Mouse (Mus musculus): Measurements from ENCODE around the gene Osgin1.

Gene Osgin1

DNA sequence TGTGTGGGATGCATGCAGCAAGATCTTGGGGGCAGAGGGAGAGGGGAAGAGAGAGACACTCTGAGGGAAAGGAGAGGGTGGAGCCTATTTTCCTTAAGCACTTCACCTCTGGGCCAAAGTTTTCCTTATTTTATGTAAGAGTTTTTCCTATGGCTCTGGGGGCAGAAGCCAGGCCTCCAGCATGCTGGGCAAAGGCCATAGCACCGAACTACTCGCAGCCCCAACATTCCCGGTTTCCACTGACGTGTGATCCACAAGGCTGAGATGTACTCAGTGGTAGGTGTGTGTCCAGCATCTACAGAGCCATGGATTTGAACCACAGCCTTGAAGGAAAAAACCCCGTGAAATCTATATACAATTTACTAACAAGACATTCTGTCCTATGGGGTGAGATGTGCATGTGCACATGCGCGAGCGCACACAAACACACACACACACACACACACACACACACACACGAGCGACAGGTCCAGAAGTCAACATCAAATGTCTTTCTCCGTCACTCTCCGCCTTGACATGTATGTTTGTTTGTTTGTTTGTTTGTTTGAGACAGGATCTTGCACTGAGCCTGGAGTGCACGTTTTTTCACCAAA lies at the start of gene Osgin1:
Gene Osgin1 (plus strand): TSS at position 543 of the 593 bp plus-strand sequence.
- DNase-seq (ENCODE audit: low read depth, low spot score) = no peak

- DNase-seq (ENCODE audit: low read depth, low spot score) = peak; percentile 74
Observed at GRCm38 (mm10) chr8:119384478-119384877, 49.4 kb upstream of the Osgin1 start.

- no peak for DNase-seq (ENCODE audit: low read depth, low spot score)
Observed at GRCm38 (mm10) chr8:119385854-119386253, 48.1 kb upstream of the Osgin1 start.

- DNase-seq (ENCODE audit: low read depth, low spot score) = no peak
Observed at GRCm38 (mm10) chr8:119386988-119387387, 46.9 kb upstream of the Osgin1 start.

DNA sequence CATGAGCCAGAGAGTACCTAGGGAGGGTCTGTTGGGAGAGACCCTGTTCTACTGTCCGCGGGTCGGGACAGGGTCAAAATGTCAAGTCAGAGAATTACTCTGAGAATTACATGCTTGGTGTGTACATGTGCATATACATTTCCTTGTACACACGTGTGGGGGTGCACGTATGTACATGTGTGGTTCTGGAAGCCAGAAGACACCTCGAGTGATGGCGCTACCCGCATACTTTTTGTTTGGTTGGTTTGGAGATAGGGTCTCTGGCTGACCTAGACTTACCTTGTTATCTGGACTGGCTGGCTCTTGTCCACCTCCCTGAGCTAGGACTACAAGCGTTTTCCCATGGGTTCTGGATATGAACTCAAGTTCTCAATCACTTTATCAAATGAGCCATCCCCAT lies 39.8 kb upstream of the Osgin1 start:
- no peak for DNase-seq (ENCODE audit: low read depth, low spot score)

- peak; percentile 92 for DNase-seq (ENCODE audit: low read depth, low spot score)
Observed at GRCm38 (mm10) chr8:119394524-119395026, 39.3 kb upstream of the Osgin1 start, which contains the start of gene Mlycd. Mlycd (plus strand) TSS chr8:119394878.

- peak; percentile 54 for DNase-seq (ENCODE audit: low read depth, low spot score)
Observed at GRCm38 (mm10) chr8:119395072-119395950, 38.6 kb upstream of the Osgin1 start.

DNA sequence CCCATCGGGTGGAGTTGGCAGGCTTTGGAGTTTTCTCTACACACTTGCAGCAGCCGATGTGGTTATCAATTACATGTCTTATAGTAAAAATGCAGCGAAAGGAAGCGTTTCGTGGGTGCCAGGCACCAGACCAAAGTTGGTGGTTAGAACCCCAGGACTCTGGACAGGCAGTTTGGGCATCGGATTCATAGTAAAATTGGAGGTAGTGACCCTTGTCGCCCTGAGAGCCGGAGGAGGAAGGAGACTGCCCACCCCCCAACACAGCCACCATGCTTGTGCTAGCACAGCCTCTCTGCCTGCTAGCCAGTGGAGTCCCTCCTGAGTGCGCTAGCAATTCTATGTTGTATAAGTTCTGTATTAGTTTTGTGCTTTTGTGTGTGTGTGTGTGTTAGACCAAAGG lies 35.4 kb upstream of the Osgin1 start:
- no peak for DNase-seq (ENCODE audit: low read depth, low spot score)

DNA sequence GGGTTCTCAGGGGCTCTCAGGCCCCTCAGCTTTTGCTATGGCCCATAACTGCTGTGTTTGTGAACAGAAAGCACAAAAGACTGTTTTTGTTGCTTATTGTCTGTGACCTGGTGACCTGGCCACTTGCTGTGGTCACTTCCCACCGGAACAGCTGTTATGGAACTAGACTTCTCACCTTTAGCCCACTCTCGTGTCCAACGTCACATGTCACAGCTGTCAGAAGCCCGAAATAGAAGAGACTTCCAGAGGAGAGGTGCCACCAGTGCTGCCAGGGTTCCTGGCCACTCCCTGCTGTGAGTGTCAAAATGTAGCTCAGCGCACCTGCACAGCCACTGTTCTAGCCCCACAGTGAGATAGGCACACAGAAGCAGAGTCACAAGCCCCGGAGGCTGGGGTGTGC lies 34.7 kb upstream of the Osgin1 start:
- DNase-seq (ENCODE audit: low read depth, low spot score) = no peak

DNA sequence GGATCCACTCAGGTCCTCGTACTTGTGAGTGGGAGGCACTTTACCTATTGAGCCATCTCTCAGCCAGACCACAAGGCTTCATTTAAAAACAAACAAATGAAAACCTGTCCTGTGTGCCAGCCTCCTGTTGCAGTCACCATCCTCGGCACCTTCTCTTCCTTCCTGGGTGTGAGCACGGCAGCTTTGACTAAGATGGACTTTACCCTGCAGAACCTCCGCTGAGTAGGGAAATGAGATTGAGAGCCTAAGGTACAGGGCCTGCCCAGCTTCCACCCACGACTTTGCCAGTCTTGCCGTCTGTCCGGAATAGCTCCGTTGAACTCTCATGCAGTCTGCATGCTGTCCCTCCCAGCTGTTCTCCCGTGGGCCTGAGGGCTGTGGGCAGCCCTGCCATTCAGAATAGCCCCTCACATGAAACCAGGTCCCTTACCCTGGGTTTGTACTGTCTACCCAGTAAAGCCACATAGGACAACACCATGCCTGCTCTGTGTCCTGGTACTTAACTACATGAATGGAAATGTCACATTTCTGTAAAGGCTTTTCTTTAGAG lies 33.7 kb upstream of the Osgin1 start:
- DNase-seq (ENCODE audit: low read depth, low spot score) = no peak

DNA sequence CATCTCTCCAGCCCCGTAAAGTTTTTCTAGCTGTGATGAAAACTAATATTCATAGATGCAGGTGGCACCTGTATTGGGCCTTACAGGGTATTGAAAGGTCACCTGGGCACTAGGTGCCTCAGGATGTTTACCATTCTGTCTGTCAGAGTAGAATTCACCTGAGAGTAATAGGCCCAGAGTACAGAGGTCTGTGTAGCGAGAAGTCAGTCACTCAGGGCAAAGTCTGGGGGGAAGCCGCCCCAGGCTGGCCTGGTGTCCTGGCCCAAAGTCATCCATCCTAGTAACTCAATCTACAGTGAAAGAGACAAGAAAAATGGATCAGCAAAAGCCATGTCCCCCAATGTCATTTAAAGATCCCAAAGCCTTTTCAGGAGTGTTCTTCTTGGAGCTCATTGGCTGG lies 33.0 kb upstream of the Osgin1 start:
- no peak for DNase-seq (ENCODE audit: low read depth, low spot score)

GRCm38 (mm10) chr8:119403912-119404311 lies 30.0 kb upstream of the Osgin1 start:
- DNase-seq (ENCODE audit: low read depth, low spot score) = no peak

DNA sequence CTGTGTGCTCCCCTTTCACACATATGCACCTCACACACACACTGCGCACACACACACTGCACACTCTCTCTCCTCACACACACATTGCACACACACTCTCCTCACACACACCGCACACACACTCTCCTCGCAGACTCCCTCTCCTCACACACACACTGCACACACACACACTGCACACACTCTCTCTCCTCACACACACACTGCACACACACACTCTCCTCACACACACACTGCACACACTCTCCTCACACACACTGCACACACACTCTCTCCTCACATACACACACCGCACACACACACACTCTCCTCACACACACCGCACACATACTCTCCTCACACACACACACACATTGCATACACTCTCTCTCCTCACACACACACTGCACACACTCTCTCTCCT lies 29.3 kb upstream of the Osgin1 start:
- no peak for DNase-seq (ENCODE audit: low read depth, low spot score)

GRCm38 (mm10) chr8:119408311-119408710 lies 25.6 kb upstream of the Osgin1 start:
- no peak for DNase-seq (ENCODE audit: low read depth, low spot score)

- DNase-seq (ENCODE audit: low read depth, low spot score) = no peak
Observed at GRCm38 (mm10) chr8:119412037-119412734, 21.7 kb upstream of the Osgin1 start.

DNA sequence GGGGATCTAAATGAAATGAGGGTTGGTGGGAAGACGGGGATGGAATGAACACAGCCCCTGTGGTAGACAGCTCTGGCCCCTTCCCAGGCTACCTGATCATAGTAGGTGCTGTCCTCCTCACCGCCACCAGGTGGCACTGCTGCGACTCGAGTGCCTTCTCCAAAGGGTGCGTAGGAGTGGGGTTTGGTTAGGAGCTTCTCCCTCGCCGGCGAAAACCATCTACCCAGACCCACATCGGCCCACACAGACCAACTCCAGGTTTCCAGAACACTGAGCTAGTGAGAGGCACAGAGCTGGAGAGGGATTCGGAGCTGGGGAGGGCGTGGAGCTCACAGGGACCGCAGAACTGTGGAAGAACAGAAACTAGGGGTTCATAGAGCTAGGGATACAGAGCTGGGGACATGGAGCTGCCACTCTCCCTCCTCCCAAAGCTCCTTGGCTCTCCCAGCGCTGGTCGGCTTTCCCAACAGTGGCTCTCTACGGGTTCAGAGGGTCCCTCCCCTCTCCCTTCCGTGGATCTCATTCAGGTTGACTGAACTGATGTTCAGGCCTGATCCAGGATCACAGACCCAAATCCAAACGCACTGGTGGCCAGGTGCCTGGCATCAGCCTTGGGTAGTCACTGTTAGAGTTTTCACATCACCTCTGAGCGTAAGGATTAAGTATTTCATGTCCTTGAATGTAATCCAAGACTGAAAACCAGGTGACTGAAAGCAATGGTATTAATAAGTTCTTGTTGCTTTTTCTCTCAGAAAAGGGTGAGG lies 21.0 kb upstream of the Osgin1 start:
- peak; percentile 84 for DNase-seq (ENCODE audit: low read depth, low spot score)

GRCm38 (mm10) chr8:119413605-119414004 lies 20.3 kb upstream of the Osgin1 start:
- DNase-seq (ENCODE audit: low read depth, low spot score) = no peak

DNA sequence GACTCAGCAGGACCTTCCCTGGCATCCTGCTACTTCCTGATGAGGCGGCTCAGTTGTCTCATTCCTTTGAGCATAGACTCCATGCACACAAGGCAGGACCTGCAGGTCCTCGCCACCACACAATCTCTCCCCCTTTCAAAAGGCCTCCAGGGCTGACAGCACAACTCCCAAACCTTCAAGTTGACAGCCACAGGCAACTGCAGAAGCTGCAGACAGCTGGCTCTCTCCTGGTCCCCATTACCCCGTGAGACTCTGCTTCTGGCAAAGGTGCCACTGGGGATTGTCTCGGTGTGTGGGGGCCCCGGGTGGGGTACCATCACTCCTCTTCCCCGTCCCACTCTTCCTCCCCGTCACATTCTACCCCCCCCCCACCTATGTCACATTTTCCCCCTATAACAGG lies 13.6 kb upstream of the Osgin1 start:
- DNase-seq (ENCODE audit: low read depth, low spot score) = no peak

DNA sequence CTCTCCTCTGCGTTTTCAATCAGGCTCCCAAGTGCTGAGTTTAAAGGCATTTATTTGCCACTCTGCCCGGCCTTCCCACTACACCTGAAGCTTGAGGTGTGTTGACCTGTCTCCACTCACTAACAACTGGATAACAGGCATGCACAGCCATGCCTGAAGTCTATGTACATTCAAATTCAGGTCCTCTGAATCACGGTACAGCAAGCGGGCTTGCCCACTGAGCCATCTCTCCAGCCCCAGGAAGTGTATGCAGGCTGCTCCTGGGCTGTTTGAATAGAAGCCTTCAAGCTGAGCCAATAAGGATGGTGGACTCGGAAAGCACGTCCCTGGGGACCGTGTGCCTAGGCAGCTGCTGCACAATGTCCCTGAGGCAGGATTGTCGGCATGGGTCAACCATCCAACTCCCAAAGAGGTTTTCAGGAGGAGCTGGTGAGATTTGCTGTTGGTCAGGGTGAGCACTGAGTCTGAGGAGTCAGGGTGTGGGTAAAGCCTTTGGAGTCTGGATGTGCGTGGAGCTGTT lies 12.3 kb upstream of the Osgin1 start:
- no peak for DNase-seq (ENCODE audit: low read depth, low spot score)

DNA sequence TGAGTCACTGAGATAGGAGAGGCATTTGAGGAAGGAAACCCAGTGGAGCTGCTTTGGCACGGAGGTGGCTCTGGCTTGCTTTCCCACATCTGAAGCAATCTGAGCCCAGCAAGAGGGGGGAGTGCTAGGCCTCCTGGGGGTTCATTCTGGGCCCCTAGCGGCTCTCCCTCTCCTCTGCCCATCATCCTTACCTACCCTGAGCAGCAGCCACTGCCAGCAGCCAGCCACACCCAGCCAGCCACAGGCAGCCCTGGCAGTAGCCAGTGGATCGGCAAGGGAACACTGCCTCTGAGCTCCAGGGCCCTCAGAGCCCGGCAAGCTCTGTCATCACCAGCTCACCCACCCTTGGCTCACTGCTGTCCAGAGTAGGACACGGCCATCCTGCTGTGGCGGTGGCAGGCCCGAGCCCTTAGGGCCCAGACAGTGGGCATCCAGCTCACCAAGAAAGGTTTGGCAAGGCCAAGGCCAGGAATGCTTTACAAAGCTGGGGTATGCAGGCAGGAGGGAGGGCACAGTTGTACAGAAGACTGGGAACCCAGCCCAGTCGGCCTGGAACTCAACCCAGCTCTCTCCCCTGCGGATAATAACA lies 11.7 kb upstream of the Osgin1 start:
- no peak for DNase-seq (ENCODE audit: low read depth, low spot score)
